Mouse (Mus musculus): ENCODE measurements around the gene Lmntd1. TPM values are rescaled to one million over a fixed set of nuclear protein-coding genes. Genes with fewer than 3 reads are reported as not detected.

Lmntd1 gene
- polyA plus RNA-seq, 1 experiment from 2014 or later, result 0.04 TPM

GRCm38 (mm10) chr6:145630269-145630668 is 16.1 kb upstream of the Lmntd1 start:
- Histone ChIP-seq H3K27me3 (ENCODE audit: low read depth, poor library complexity, severe bottlenecking) (no peaks in the 10 kb centered on the region), H3K4me3 (no peak overlapping the region), H3K36me3 (no peaks in the 10 kb centered on the region), H3K27ac (no peak overlapping the region), H3K4me1 (peaks cover 8% of the 10 kb centered on the region; the same call in 1 of the 2 replicates), H3K9me3 (replicated peaks) (no peaks in the 10 kb centered on the region)
- 68% methylated on average over 6 of the region's 6 CpGs for WGBS
- DNase-seq (ENCODE audit: low spot score), result no peak

GRCm38 (mm10) chr6:145623141-145623540 is 9.0 kb upstream of the Lmntd1 start:
- Histone ChIP-seq H3K4me3 (no peak overlapping the region), H3K9me3 (replicated peaks) (no peaks in the 10 kb centered on the region), H3K27ac (no peak overlapping the region), H3K4me1 (peaks cover 4% of the 10 kb centered on the region; the same call in 1 of the 2 replicates), H3K27me3 (ENCODE audit: low read depth, poor library complexity, severe bottlenecking) (no peaks in the 10 kb centered on the region), H3K36me3 (no peaks in the 10 kb centered on the region)
- no peak for DNase-seq (ENCODE audit: low spot score)
- WGBS, result 91% methylated on average over 4 of the region's 4 CpGs

- 89% methylated on average over 5 of the region's 5 CpGs for WGBS
- no peaks in the 10 kb centered on the region for H3K36me3 ChIP-seq
- H3K9me3 ChIP-seq (replicated peaks), result no peaks in the 10 kb centered on the region
- H3K4me3 ChIP-seq, result no peak overlapping the region
- H3K27me3 ChIP-seq (ENCODE audit: low read depth, poor library complexity, severe bottlenecking), result no peaks in the 10 kb centered on the region
- H3K27ac ChIP-seq, result no peak overlapping the region
- no peak for DNase-seq (ENCODE audit: low spot score)
- 0 out of 2 replicates have a peak, but pooled peaks cover 3% of the 10 kb centered on the region for H3K4me1 ChIP-seq
These were observed 2.5 kb upstream of the Lmntd1 start for GRCm38 (mm10) chr6:145616402-145617229.

GRCm38 (mm10) chr6:145615666-145616210 is 1.6 kb upstream of the Lmntd1 start, which contains the start of gene Tuba3b:
Tuba3b (plus strand) TSS chr6:145615757.
- no peaks in the 10 kb centered on the region for H3K9me3 ChIP-seq (replicated peaks)
- H3K4me1 ChIP-seq, result 0 out of 2 replicates have a peak, but pooled peaks cover 3% of the 10 kb centered on the region
- H3K27ac ChIP-seq, result no peak within 1 kb of the TSS
- H3K4me3 ChIP-seq, result no peak within 1 kb of the TSS
- no peaks in the 10 kb centered on the region for H3K27me3 ChIP-seq (ENCODE audit: low read depth, poor library complexity, severe bottlenecking)
- no peak for DNase-seq (ENCODE audit: low spot score)
- WGBS, result 96% methylated on average over 31 of the region's 31 CpGs
- H3K36me3 ChIP-seq, result no peaks in the 10 kb centered on the region

- no peak for DNase-seq (ENCODE audit: low spot score)
- H3K4me3 ChIP-seq, result no peak overlapping the region
- 0 out of 2 replicates have a peak, but pooled peaks cover 3% of the 10 kb centered on the region for H3K4me1 ChIP-seq
- no peak overlapping the region; the same call in 1 of the 2 replicates for H3K27ac ChIP-seq
- WGBS, result 86% methylated on average over 3 of the region's 3 CpGs
- H3K9me3 ChIP-seq (replicated peaks), result no peaks in the 10 kb centered on the region
- H3K27me3 ChIP-seq (ENCODE audit: low read depth, poor library complexity, severe bottlenecking), result no peaks in the 10 kb centered on the region
- no peaks in the 10 kb centered on the region for H3K36me3 ChIP-seq
These were observed 1.5 kb downstream of the Lmntd1 start for GRCm38 (mm10) chr6:145612611-145613010.

- H3K9me3 ChIP-seq (replicated peaks), result no peaks in the 10 kb centered on the region
- peaks cover 6% of the 10 kb centered on the region for H3K4me1 ChIP-seq
- 96% methylated on average over 5 of the region's 5 CpGs for WGBS
- H3K27me3 ChIP-seq (ENCODE audit: low read depth, poor library complexity, severe bottlenecking), result no peaks in the 10 kb centered on the region
- no peak overlapping the region for H3K27ac ChIP-seq
- H3K36me3 ChIP-seq, result no peaks in the 10 kb centered on the region
- H3K4me3 ChIP-seq, result no peak overlapping the region
- no peak for DNase-seq (ENCODE audit: low spot score)
These were observed 3.2 kb downstream of the Lmntd1 start for GRCm38 (mm10) chr6:145610901-145611300.

- 88% methylated on average over 5 of the region's 5 CpGs for WGBS
- DNase-seq (ENCODE audit: low spot score), result no peak
- Histone ChIP-seq H3K4me1 (peaks cover 25% of the 10 kb centered on the region), H3K27ac (0 out of 2 replicates have a peak overlapping the region, but pooled peaks have one; percentile 26), H3K9me3 (replicated peaks) (no peaks in the 10 kb centered on the region), H3K36me3 (no peaks in the 10 kb centered on the region), H3K4me3 (no peak overlapping the region), H3K27me3 (ENCODE audit: low read depth, poor library complexity, severe bottlenecking) (no peaks in the 10 kb centered on the region)
These were observed 5.4 kb downstream of the Lmntd1 start for GRCm38 (mm10) chr6:145608693-145609092.

GRCm38 (mm10) chr6:145607746-145608145 is 6.4 kb downstream of the Lmntd1 start:
- Histone ChIP-seq H3K4me1 (peaks cover 25% of the 10 kb centered on the region), H3K36me3 (no peaks in the 10 kb centered on the region), H3K4me3 (no peak overlapping the region), H3K27ac (no peak overlapping the region), H3K27me3 (ENCODE audit: low read depth, poor library complexity, severe bottlenecking) (no peaks in the 10 kb centered on the region), H3K9me3 (replicated peaks) (no peaks in the 10 kb centered on the region)
- 92% methylated on average over 4 of the region's 4 CpGs for WGBS
- DNase-seq (ENCODE audit: low spot score), result no peak

- H3K27ac ChIP-seq, result peak overlapping the region; percentile 82
- no peak for DNase-seq (ENCODE audit: low spot score)
- H3K27me3 ChIP-seq (ENCODE audit: low read depth, poor library complexity, severe bottlenecking), result no peaks in the 10 kb centered on the region
- 23% methylated on average over 3 of the region's 3 CpGs for WGBS
- no peaks in the 10 kb centered on the region for H3K36me3 ChIP-seq
- H3K4me3 ChIP-seq, result no peak overlapping the region
- H3K4me1 ChIP-seq, result peaks cover 41% of the 10 kb centered on the region
- no peaks in the 10 kb centered on the region for H3K9me3 ChIP-seq (replicated peaks)
These were observed 8.9 kb downstream of the Lmntd1 start for GRCm38 (mm10) chr6:145605203-145605602.

GRCm38 (mm10) chr6:145604648-145605047 is 9.5 kb downstream of the Lmntd1 start:
- Histone ChIP-seq H3K4me1 (peaks cover 41% of the 10 kb centered on the region), H3K36me3 (no peaks in the 10 kb centered on the region), H3K9me3 (replicated peaks) (no peaks in the 10 kb centered on the region), H3K27me3 (ENCODE audit: low read depth, poor library complexity, severe bottlenecking) (no peaks in the 10 kb centered on the region), H3K27ac (peak overlapping the region; percentile 82), H3K4me3 (no peak overlapping the region)
- WGBS, result 70% methylated on average over 4 of the region's 4 CpGs
- no peak for DNase-seq (ENCODE audit: low spot score)

GRCm38 (mm10) chr6:145604126-145604525 is 10.0 kb downstream of the Lmntd1 start:
- H3K4me3 ChIP-seq, result no peak overlapping the region
- peak overlapping the region; percentile 82 for H3K27ac ChIP-seq
- WGBS, result 59% methylated on average over 2 of the region's 2 CpGs
- H3K27me3 ChIP-seq (ENCODE audit: low read depth, poor library complexity, severe bottlenecking), result no peaks in the 10 kb centered on the region
- H3K36me3 ChIP-seq, result no peaks in the 10 kb centered on the region
- H3K4me1 ChIP-seq, result peaks cover 43% of the 10 kb centered on the region
- H3K9me3 ChIP-seq (replicated peaks), result no peaks in the 10 kb centered on the region
- DNase-seq (ENCODE audit: low spot score), result no peak

- no peaks in the 10 kb centered on the region for H3K27me3 ChIP-seq (ENCODE audit: low read depth, poor library complexity, severe bottlenecking)
- WGBS, result 62% methylated on average over 11 of the region's 11 CpGs
- no peaks in the 10 kb centered on the region for H3K9me3 ChIP-seq (replicated peaks)
- H3K4me1 ChIP-seq, result peaks cover 40% of the 10 kb centered on the region
- no peak overlapping the region for H3K4me3 ChIP-seq
- DNase-seq (ENCODE audit: low spot score), result no peak
- H3K36me3 ChIP-seq, result no peaks in the 10 kb centered on the region
- H3K27ac ChIP-seq, result peak overlapping the region; percentile 67; the same call in 1 of the 2 replicates
These were observed 15.1 kb downstream of the Lmntd1 start for GRCm38 (mm10) chr6:145598794-145599555.
